Mouse (Mus musculus) hindbrain, embryonic 10.5 days (tissue): ENCODE results near the gene Ankdd1a. TPM values are rescaled to one million over a fixed set of nuclear protein-coding genes. Genes with fewer than 3 reads are reported as not detected.

Source experiments
- DNase-seq: peaks from one replicate; pipeline ENCODE4 v3.0.0-alpha.2; 2017; ENCODE audit warnings: low spot score
- H3K27ac ChIP-seq: fragments of 300-500 bp; sonication (generic); 2 replicates; pipeline ENCODE4 v1.5.1; 2016; ENCODE audit warnings: mild to moderate bottlenecking, moderate library complexity
- H3K27me3 ChIP-seq: fragments of 300-500 bp; sonication (generic); 2 replicates; pipeline ENCODE4 v1.6.1; 2016; ENCODE audit warnings: mild to moderate bottlenecking; ENCODE audit not compliant: poor library complexity, insufficient read depth, severe bottlenecking
- H3K36me3 ChIP-seq: fragments of 300-500 bp; sonication (generic); 2 replicates; pipeline ENCODE4 v1.6.1; 2016; ENCODE audit warnings: mild to moderate bottlenecking, moderate library complexity
- H3K4me1 ChIP-seq: fragments of 300-500 bp; sonication (generic); replicated peaks from 2 replicates; pipeline ENCODE4 v1.6.1; 2016; ENCODE audit warnings: mild to moderate bottlenecking
- H3K4me3 ChIP-seq: fragments of 300-500 bp; sonication (generic); 2 replicates; pipeline ENCODE4 v1.5.1; 2016; ENCODE audit warnings: mild to moderate bottlenecking, moderate library complexity
- H3K9me3 ChIP-seq: fragments of 300-500 bp; sonication (generic); 2 replicates; pipeline ENCODE4 v1.6.1; 2016; ENCODE audit warnings: mild to moderate bottlenecking, moderate library complexity
- WGBS: fragments of 180-500 bp; shearing (Covaris S2); methylation state at CpG from one replicate; pipeline ENCODE4 v1.1.7; 2016; 5-methylcytosine and 5-hydroxymethylcytosine counted together
- polyA plus RNA-seq: library from polyadenylated mRNA; unstranded; fragments of >200 nt; fragmentation: Nextera tagmentation; extraction: Ambion mirVana; gene quantifications from 2 replicates; pipeline ENCODE4 v1.2.1, GENCODE M21; 2016

Gene Ankdd1a
- polyA plus RNA-seq, 1 experiment from 2014 or later: not detected

- WGBS: 23% methylated on average over 14 of the region's 14 CpGs
- DNase-seq: peak; percentile 82
- H3K4me3 ChIP-seq: no peak overlapping the region
- H3K27ac ChIP-seq: no peak overlapping the region
- no peaks in the 10 kb centered on the region for H3K9me3 ChIP-seq
- no peaks in the 10 kb centered on the region for H3K36me3 ChIP-seq
- H3K27me3 ChIP-seq: peaks cover 22% of the 10 kb centered on the region
- peaks cover 32% of the 10 kb centered on the region for H3K4me1 ChIP-seq
Measured at GRCm38 (mm10) chr9:65523611-65524364, 3.8 kb upstream of the Ankdd1a start.

GRCm38 (mm10) chr9:65520505-65520876, 498 bp upstream of the Ankdd1a start:
- peak overlapping the region; percentile 47 for H3K4me3 ChIP-seq
- H3K27me3 ChIP-seq: peaks cover 22% of the 10 kb centered on the region
- H3K9me3 ChIP-seq: no peaks in the 10 kb centered on the region
- no peaks in the 10 kb centered on the region for H3K36me3 ChIP-seq
- DNase-seq: no peak
- H3K27ac ChIP-seq: no peak overlapping the region; the same call in 1 of the 2 replicates
- WGBS: 18% methylated on average over 11 of the region's 11 CpGs
- peaks cover 32% of the 10 kb centered on the region for H3K4me1 ChIP-seq

- Histone ChIP-seq H3K36me3 (no peaks in the 10 kb centered on the region), H3K4me1 (peaks cover 37% of the 10 kb centered on the region), H3K4me3 (no peak overlapping the region), H3K27ac (peak overlapping the region; percentile 72), H3K9me3 (no peaks in the 10 kb centered on the region), H3K27me3 (0 out of 2 replicates have a peak, but pooled peaks cover 6% of the 10 kb centered on the region)
- 58% methylated on average over 3 of the region's 3 CpGs for WGBS
- DNase-seq: peak; percentile 25
Measured at GRCm38 (mm10) chr9:65514851-65515261, 5.1 kb downstream of the Ankdd1a start.

- H3K27me3 ChIP-seq: 0 out of 2 replicates have a peak, but pooled peaks cover 3% of the 10 kb centered on the region
- H3K9me3 ChIP-seq: no peaks in the 10 kb centered on the region
- no peak overlapping the region for H3K4me3 ChIP-seq
- peak overlapping the region; percentile 72 for H3K27ac ChIP-seq
- 72% methylated on average over 8 of the region's 8 CpGs for WGBS
- no peaks in the 10 kb centered on the region for H3K36me3 ChIP-seq
- peaks cover 33% of the 10 kb centered on the region for H3K4me1 ChIP-seq
- no peak for DNase-seq
Measured at GRCm38 (mm10) chr9:65514431-65514830, 5.6 kb downstream of the Ankdd1a start.

GRCm38 (mm10) chr9:65512520-65512919, 7.5 kb downstream of the Ankdd1a start:
- no peaks in the 10 kb centered on the region for H3K36me3 ChIP-seq
- H3K9me3 ChIP-seq: no peaks in the 10 kb centered on the region
- H3K4me3 ChIP-seq: no peak overlapping the region
- peaks cover 30% of the 10 kb centered on the region for H3K4me1 ChIP-seq
- no peak for DNase-seq
- H3K27ac ChIP-seq: no peak overlapping the region
- 93% methylated on average over 3 of the region's 3 CpGs for WGBS
- no peaks in the 10 kb centered on the region for H3K27me3 ChIP-seq

GRCm38 (mm10) chr9:65508449-65508848, 11.5 kb downstream of the Ankdd1a start:
- no peaks in the 10 kb centered on the region for H3K9me3 ChIP-seq
- 83% methylated on average over 7 of the region's 7 CpGs for WGBS
- H3K4me1 ChIP-seq: peaks cover 13% of the 10 kb centered on the region; the same call in 1 of the 2 replicates
- H3K4me3 ChIP-seq: no peak overlapping the region
- H3K27me3 ChIP-seq: no peaks in the 10 kb centered on the region
- H3K36me3 ChIP-seq: no peaks in the 10 kb centered on the region
- no peak overlapping the region for H3K27ac ChIP-seq
- DNase-seq: no peak

- Histone ChIP-seq H3K27me3 (no peaks in the 10 kb centered on the region), H3K27ac (no peak overlapping the region), H3K4me3 (no peak overlapping the region), H3K36me3 (no peaks in the 10 kb centered on the region), H3K4me1 (0 out of 2 replicates have a peak, but pooled peaks cover 5% of the 10 kb centered on the region), H3K9me3 (no peaks in the 10 kb centered on the region)
- DNase-seq: no peak
- 85% methylated on average over 21 of the region's 21 CpGs for WGBS
Measured at GRCm38 (mm10) chr9:65502721-65503505, 17.1 kb downstream of the Ankdd1a start.

- WGBS: 68% methylated on average over 8 of the region's 8 CpGs
- Histone ChIP-seq H3K27ac (no peak overlapping the region), H3K36me3 (no peaks in the 10 kb centered on the region), H3K9me3 (no peaks in the 10 kb centered on the region), H3K27me3 (no peaks in the 10 kb centered on the region), H3K4me1 (0 out of 2 replicates have a peak, but pooled peaks cover 5% of the 10 kb centered on the region), H3K4me3 (no peak overlapping the region)
- DNase-seq: peak; percentile 40
Measured at GRCm38 (mm10) chr9:65502146-65502545, 17.8 kb downstream of the Ankdd1a start.

GRCm38 (mm10) chr9:65492851-65493250, 27.1 kb downstream of the Ankdd1a start:
- H3K27me3 ChIP-seq: no peaks in the 10 kb centered on the region

GRCm38 (mm10) chr9:65492351-65492750, 27.6 kb downstream of the Ankdd1a start:
- H3K36me3 ChIP-seq: peaks cover 22% of the 10 kb centered on the region
- no peaks in the 10 kb centered on the region for H3K9me3 ChIP-seq
- WGBS: 86% methylated on average over 2 of the region's 2 CpGs

More at GRCm38 (mm10) chr9:65492851-65493250, 27.1 kb downstream of the Ankdd1a start:
- 89% methylated on average over 4 of the region's 4 CpGs for WGBS
- no peak for DNase-seq
- Histone ChIP-seq H3K4me3 (no peak overlapping the region), H3K4me1 (no peaks in the 10 kb centered on the region), H3K27ac (no peak overlapping the region), H3K36me3 (peaks cover 17% of the 10 kb centered on the region), H3K9me3 (no peaks in the 10 kb centered on the region)

GRCm38 (mm10) chr9:65491476-65491875, 28.5 kb downstream of the Ankdd1a start:
- peaks cover 31% of the 10 kb centered on the region for H3K36me3 ChIP-seq
- DNase-seq: no peak
- no peak overlapping the region for H3K4me3 ChIP-seq
- no peak overlapping the region for H3K27ac ChIP-seq
- no peaks in the 10 kb centered on the region for H3K4me1 ChIP-seq
- no peaks in the 10 kb centered on the region for H3K9me3 ChIP-seq
- 94% methylated on average over 3 of the region's 3 CpGs for WGBS
- no peaks in the 10 kb centered on the region for H3K27me3 ChIP-seq

More at GRCm38 (mm10) chr9:65492351-65492750, 27.6 kb downstream of the Ankdd1a start:
- no peak for DNase-seq
- Histone ChIP-seq H3K4me1 (no peaks in the 10 kb centered on the region), H3K27ac (no peak overlapping the region), H3K27me3 (no peaks in the 10 kb centered on the region), H3K4me3 (no peak overlapping the region)

GRCm38 (mm10) chr9:65480071-65480470, 39.9 kb downstream of the Ankdd1a start:
- Histone ChIP-seq H3K36me3 (peaks cover 98% of the 10 kb centered on the region), H3K4me1 (no peaks in the 10 kb centered on the region), H3K27ac (no peak overlapping the region), H3K9me3 (no peaks in the 10 kb centered on the region), H3K27me3 (no peaks in the 10 kb centered on the region), H3K4me3 (no peak overlapping the region)
- no peak for DNase-seq
- 81% methylated on average over 5 of the region's 5 CpGs for WGBS

GRCm38 (mm10) chr9:65479158-65479557, 40.8 kb downstream of the Ankdd1a start:
- DNase-seq: no peak
- 87% methylated on average over 8 of the region's 8 CpGs for WGBS
- Histone ChIP-seq H3K4me3 (no peak overlapping the region), H3K27ac (no peak overlapping the region), H3K9me3 (no peaks in the 10 kb centered on the region), H3K4me1 (no peaks in the 10 kb centered on the region), H3K27me3 (no peaks in the 10 kb centered on the region), H3K36me3 (peaks cover 98% of the 10 kb centered on the region)
